Mouse (Mus musculus) brain, adult 2 months (tissue): ENCODE results near the gene Clec1a.

Experiments
- DNase-seq: peaks from one replicate; pipeline ENCODE4 v3.0.0; 2011; ENCODE audit warnings: low read depth, low spot score

Clec1a gene

DNA sequence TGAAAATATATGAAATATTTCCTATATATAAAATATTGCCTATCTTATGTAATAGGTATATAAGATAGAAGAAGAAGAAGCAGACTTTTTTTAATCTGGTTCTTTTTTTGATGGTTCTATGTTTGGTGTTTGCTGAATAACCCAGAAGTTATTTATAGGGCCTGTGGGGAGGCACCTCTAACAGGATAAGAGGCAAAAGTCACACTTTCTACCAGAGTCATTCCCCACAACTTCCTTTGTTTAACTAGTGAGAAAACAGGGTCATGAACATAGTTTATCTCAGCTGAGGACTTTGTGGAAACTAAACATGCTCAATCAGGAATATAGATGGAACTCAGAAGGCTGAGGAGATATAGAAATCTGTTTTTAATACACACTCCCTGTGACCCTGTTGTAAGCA, 45.8 kb downstream of the Clec1a start:
- DNase-seq = no peak

DNA sequence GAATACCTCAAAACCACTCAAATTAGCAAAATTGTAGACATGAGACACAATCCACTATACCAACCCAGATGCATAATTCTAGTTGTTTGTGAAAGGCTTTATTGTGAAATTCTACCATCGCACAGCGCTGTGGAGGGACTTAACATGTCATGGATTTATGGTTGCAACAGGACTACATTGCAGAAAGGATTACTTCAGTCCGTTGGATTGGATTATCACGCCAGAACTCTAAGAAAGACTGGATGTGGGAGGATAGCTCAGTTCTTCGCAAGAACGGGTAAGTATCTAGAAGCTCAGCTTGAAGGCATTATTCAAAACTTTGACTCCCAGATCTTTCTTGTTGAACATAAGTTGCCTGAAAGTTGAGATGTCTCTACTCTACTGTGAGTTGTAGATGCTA, 48.4 kb downstream of the Clec1a start:
- no peak for DNase-seq

DNA sequence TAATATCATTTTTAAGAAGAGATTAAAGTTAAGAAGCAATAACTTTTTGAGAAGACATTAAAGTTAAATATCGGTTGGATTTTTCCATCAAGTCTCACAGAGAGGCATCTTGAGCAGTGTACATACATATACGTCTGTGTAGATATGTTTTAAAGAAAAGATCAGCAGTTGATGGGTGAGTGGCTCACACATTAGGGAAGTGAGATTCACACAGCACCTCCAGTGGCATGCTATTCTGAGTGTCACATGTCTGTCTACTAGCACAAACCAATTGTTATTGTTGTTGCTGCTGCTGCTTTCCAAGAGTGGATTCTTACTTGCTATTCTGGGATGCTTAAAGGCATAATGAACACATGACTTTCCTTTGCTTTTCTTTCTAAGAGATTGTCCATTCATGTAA, 49.4 kb downstream of the Clec1a start:
- no peak for DNase-seq

DNA sequence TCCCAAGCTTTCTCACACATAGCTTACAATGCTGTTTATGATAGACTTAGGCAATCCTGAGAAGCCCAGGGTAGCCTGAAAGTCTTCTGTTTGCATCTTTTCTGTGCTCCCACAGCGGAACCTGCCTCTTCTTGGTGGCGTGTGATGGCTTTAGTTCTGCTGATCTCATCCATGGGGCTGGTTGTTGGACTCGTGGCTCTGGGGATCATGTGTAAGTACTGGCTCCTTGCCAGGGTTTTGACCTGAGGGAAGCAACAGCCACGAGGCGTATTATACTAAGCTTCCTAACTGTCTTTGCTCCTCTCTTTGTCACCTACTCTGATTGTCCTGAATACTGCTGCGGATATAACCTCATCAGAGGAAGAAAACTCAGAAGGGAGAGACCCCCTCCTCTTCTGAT, 51.9 kb downstream of the Clec1a start:
- peak; percentile 30 for DNase-seq

DNA sequence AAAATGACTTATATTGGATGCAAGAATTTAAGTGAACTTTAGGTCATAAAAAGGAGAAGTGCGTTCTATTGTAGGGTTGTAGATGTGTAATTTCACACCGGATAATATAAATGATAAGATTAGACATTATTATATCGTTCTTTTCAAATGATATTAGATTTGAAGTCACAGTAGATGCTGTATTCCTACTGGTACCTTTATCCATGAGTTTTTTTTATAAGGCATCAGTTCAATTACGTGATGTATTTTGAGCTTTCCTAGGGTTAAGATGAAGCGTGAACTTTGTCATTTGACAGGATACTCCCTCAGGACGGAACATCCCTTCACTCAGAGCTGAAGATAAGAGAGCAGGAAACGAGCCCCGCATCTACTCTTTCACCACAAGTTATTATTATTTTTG, 54.8 kb downstream of the Clec1a start, which contains the start of gene Clec1b:
Gene Clec1b (plus strand): TSS at position 301 of the 400 bp plus-strand sequence.
- no peak for DNase-seq

DNA sequence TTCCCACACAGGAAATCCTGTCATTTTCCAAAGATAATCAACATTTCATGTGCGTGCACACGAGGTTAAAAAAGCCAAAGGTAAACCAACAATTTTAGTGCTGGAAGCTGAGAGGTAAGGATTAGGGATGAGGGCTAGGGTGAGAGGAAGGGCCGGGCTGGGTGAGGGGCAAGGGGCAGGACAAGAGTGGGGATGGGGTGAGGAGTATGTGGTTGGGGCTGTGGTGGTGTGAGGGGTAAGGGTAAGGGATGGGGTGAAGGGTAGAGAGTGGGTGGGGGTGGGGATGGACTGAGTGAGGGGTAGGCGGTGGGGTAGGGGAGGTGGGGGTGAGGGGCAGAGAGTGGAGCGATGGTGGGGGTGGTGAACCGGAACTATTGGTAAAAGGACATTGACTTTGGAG, 58.1 kb downstream of the Clec1a start:
- no peak for DNase-seq

DNA sequence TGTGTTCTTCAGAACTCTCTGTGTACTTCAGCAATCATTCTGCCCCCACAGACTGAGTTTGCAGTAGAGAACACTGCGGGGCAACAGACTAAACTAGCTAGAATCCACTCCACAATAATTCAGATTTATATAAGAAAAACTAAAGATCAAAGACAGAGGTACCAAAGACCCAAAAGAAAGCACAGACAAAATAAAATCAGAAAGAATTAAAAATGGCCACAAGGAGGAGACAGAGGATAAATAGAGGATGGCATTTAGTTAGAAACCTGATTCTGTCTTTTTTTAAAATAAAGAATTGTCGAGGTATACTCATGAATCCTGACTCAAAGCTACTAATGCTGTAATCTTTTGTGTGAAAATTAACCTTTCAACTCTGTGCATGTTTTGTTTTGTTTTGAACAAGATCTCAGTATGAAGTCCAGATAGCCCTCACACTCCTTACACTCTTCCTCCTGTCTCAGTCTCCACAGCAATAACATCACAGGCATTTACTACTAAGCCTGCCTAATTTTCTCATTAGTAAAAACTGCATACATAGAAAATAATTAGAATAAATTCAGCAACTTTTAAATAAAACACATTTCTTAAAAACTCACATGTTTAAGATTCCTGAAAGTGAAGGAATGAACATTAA, 58.6 kb downstream of the Clec1a start:
- DNase-seq = no peak

DNA sequence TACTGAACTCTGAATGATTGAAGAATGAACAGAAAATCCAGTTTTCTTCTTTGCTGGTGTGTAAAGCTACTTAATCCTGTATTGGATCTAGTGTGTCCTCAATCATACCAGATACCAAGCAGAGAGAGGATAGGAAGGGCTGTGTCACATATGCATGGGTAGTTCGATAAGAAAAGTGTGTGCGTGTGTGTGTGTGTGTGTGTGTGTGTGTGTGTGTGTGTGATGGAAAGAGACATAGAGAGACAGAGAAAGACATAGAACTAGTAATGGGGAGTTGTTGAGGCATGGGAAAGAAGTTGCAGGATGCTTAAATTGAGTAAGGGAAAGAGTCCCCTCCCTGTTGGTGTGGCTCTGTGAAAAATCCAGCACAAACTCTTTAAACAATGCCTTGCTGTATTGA, 66.0 kb downstream of the Clec1a start, which contains the start of gene Clec12b:
Gene Clec12b (minus strand): TSS at position 101 of the 400 bp plus-strand sequence.
- DNase-seq = no peak

DNA sequence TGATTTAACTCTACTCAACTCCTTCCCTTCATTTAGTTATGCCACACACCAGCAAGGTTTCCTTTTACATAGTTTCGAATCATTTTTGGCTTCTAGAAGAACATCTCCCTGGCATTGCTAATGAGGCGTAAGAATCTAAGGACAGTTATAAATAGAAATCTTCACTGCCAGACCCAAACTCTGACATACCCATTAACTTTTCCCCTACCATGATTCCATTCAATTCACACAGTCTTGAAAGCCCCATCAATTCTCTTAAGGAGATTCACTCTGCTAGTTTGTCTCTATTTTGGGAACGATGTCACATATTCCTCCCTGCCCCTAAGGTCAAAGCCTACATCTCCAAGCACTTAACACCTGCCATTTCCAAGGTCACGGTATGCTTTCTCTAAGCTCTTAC, 66.8 kb downstream of the Clec1a start:
- DNase-seq = no peak

DNA sequence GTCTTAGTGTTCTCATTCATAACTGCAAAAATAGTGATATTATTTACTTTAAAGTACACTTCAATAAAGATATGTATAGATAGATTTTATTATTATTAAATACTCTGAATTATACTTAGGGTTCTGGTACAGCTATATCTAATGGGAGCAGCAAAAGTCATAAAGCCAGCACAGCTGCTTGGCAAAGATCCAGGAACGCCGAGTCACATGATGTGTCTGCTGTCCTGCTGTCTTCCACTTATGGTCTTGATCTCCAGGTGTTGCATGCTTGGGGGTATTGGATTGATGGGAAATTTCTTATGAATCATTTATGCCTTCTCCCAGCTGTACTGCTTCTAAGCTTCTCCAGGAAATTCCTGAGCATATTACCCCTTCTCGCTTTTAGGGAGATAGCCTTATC, 68.3 kb downstream of the Clec1a start:
- DNase-seq = no peak

DNA sequence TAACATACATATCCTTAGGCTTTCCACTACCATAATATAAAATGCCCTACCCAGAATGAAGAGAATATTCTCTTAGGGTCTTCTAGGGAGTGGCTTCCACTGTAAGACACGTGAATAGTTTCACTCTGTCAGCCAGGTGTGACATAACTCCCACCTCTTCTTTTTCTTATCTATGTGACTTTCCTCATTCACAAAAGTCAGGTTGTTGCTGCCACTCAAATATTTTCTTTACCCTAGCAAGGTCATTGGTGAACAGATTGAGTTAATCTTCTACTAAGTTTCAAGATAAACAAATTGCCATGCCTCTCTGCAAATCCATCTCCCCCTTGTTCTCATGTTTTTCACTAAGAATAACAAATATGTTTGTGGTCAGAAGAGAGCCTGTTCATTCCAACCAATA, 70.1 kb downstream of the Clec1a start:
- no peak for DNase-seq

DNA sequence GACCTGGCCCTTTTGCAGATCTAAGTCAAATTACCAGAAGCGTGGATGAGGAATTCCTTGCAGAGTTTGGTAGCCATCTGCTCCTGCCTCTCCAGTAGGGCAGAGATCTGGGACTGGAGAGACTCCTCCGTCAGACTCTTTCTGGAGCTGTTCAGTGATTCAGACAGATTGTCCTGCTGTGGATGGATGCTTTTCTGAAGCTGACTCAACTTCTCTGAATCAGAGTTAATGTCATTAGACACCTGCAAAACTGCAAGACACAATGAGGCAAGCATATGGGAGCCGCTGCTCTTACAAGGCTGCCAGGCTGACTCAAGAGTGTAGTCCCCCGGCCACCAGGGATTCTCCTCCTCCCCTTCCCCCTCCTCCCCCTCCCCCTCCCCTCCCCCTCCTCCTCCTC, 71.3 kb downstream of the Clec1a start:
- DNase-seq = peak; percentile 77

DNA sequence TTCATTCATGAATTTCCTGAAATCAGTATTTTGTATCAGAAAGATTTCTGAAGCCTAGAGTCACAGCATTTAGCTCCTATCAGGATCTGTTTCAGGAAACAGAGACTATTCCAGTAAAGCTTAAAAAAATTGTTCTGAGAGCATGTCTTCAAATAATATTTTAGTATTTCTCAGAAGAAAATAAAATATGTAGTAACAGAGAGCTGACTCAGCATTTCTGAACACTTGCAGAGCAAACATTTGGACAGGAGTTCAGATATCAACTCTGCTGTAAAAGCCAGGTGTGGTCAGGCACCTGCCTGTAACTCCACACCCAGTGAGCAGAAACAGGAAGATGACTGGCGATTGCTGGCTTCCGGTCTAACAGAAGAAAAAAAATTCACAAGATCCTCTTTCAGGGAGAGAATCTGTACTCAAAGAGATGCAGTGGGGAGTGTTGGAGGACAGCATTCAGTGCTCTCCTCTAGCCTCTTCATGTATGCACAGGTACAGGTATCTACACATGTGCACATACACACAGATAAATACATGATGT, 76.8 kb downstream of the Clec1a start:
- DNase-seq = no peak
